Mouse (Mus musculus): ENCODE data around the gene Psmd11. TPM values are rescaled to one million over a fixed set of nuclear protein-coding genes. Genes with fewer than 3 reads are reported as not detected.
"Not testable (repeated sequence)": the region's sequence is repeated elsewhere in the genome, so short reads cannot be mapped to it uniquely, and the experiment has no call there.

Gene Psmd11
- total RNA-seq, 2 experiments from 2014 or later = 41.2 to 43.8 TPM

GRCm38 (mm10) chr11:80425247-80425778 is 3.1 kb upstream of the Psmd11 start:
- no peak for ATAC-seq (replicated peaks; ENCODE audit: low FRiP score, poor library complexity, severe bottlenecking)

GRCm38 (mm10) chr11:80426029-80426813 is 2.2 kb upstream of the Psmd11 start:
- ATAC-seq (replicated peaks; ENCODE audit: low FRiP score, poor library complexity, severe bottlenecking) = not testable (repeated sequence)

- ATAC-seq (replicated peaks; ENCODE audit: low FRiP score, poor library complexity, severe bottlenecking) = peak; percentile 54
Measured at GRCm38 (mm10) chr11:80429009-80429475, 627 bp downstream of the Psmd11 start.

- ATAC-seq (replicated peaks; ENCODE audit: low FRiP score, poor library complexity, severe bottlenecking) = peak; percentile 21
Measured at GRCm38 (mm10) chr11:80429500-80430166, 1.2 kb downstream of the Psmd11 start.

GRCm38 (mm10) chr11:80430366-80430910 is 2.0 kb downstream of the Psmd11 start:
- no peak for ATAC-seq (replicated peaks; ENCODE audit: low FRiP score, poor library complexity, severe bottlenecking)

- ATAC-seq (replicated peaks; ENCODE audit: low FRiP score, poor library complexity, severe bottlenecking) = no peak
Measured at GRCm38 (mm10) chr11:80446916-80447315, 18.5 kb downstream of the Psmd11 start.

GRCm38 (mm10) chr11:80449859-80450258 is 21.4 kb downstream of the Psmd11 start:
- ATAC-seq (replicated peaks; ENCODE audit: low FRiP score, poor library complexity, severe bottlenecking) = no peak

- no peak for ATAC-seq (replicated peaks; ENCODE audit: low FRiP score, poor library complexity, severe bottlenecking)
Measured at GRCm38 (mm10) chr11:80452242-80452641, 23.8 kb downstream of the Psmd11 start.

- no peak for ATAC-seq (replicated peaks; ENCODE audit: low FRiP score, poor library complexity, severe bottlenecking)
Measured at GRCm38 (mm10) chr11:80453198-80453597, 24.8 kb downstream of the Psmd11 start.

GRCm38 (mm10) chr11:80463605-80464130 is 35.3 kb downstream of the Psmd11 start:
- ATAC-seq (replicated peaks; ENCODE audit: low FRiP score, poor library complexity, severe bottlenecking) = not testable (repeated sequence)

- no peak for ATAC-seq (replicated peaks; ENCODE audit: low FRiP score, poor library complexity, severe bottlenecking)
Measured at GRCm38 (mm10) chr11:80471836-80472605, 43.6 kb downstream of the Psmd11 start.

GRCm38 (mm10) chr11:80474175-80474691 is 45.8 kb downstream of the Psmd11 start:
- no peak for ATAC-seq (replicated peaks; ENCODE audit: low FRiP score, poor library complexity, severe bottlenecking)

- no peak for ATAC-seq (replicated peaks; ENCODE audit: low FRiP score, poor library complexity, severe bottlenecking)
Measured at GRCm38 (mm10) chr11:80474846-80475245, 46.4 kb downstream of the Psmd11 start.

GRCm38 (mm10) chr11:80475544-80475943 is 47.1 kb downstream of the Psmd11 start:
- no peak for ATAC-seq (replicated peaks; ENCODE audit: low FRiP score, poor library complexity, severe bottlenecking)

GRCm38 (mm10) chr11:80476222-80477189 is 48.1 kb downstream of the Psmd11 start, which contains the start of gene Cdk5r1:
Cdk5r1 (plus strand) TSS chr11:80477023.
- ATAC-seq (replicated peaks; ENCODE audit: low FRiP score, poor library complexity, severe bottlenecking) = peak; percentile 64

- ATAC-seq (replicated peaks; ENCODE audit: low FRiP score, poor library complexity, severe bottlenecking) = no peak
Measured at GRCm38 (mm10) chr11:80477341-80478199, 49.2 kb downstream of the Psmd11 start.

- ATAC-seq (replicated peaks; ENCODE audit: low FRiP score, poor library complexity, severe bottlenecking) = no peak
Measured at GRCm38 (mm10) chr11:80478694-80479412, 50.4 kb downstream of the Psmd11 start.

Data from erythroblast, adult 5-6 weeks (primary cell).